Mouse (Mus musculus): ENCODE measurements around the gene Tle1.

Tle1 gene

GRCm38 (mm10) chr4:72200559-72201409 lies at the start of gene Tle1:
Gene Tle1 (minus strand): TSS chr4:72200919.
- peak; percentile 97 for DNase-seq (ENCODE audit: low read depth, low spot score)

- no peak for DNase-seq (ENCODE audit: low read depth, low spot score)
Measured at GRCm38 (mm10) chr4:72233584-72234219, 33.0 kb upstream of the Tle1 start.

- DNase-seq (ENCODE audit: low read depth, low spot score): no peak
Measured at GRCm38 (mm10) chr4:72232206-72232605, 31.5 kb upstream of the Tle1 start.

- no peak for DNase-seq (ENCODE audit: low read depth, low spot score)
Measured at GRCm38 (mm10) chr4:72230832-72231231, 30.1 kb upstream of the Tle1 start.

GRCm38 (mm10) chr4:72221629-72222028 lies 20.9 kb upstream of the Tle1 start:
- DNase-seq (ENCODE audit: low read depth, low spot score): no peak

- no peak for DNase-seq (ENCODE audit: low read depth, low spot score)
Measured at GRCm38 (mm10) chr4:72204420-72205045, 3.8 kb upstream of the Tle1 start.

GRCm38 (mm10) chr4:72201521-72201991 lies 837 bp upstream of the Tle1 start:
- no peak for DNase-seq (ENCODE audit: low read depth, low spot score)

GRCm38 (mm10) chr4:72199571-72200558 lies 854 bp downstream of the Tle1 start:
- peak; percentile 46 for DNase-seq (ENCODE audit: low read depth, low spot score)

GRCm38 (mm10) chr4:72198877-72199411 lies 1.8 kb downstream of the Tle1 start:
- DNase-seq (ENCODE audit: low read depth, low spot score): peak; percentile 79

- DNase-seq (ENCODE audit: low read depth, low spot score): no peak
Measured at GRCm38 (mm10) chr4:72197888-72198605, 2.7 kb downstream of the Tle1 start.

- no peak for DNase-seq (ENCODE audit: low read depth, low spot score)
Measured at GRCm38 (mm10) chr4:72195116-72195835, 5.4 kb downstream of the Tle1 start.

GRCm38 (mm10) chr4:72193276-72193675 lies 7.4 kb downstream of the Tle1 start:
- no peak for DNase-seq (ENCODE audit: low read depth, low spot score)

- DNase-seq (ENCODE audit: low read depth, low spot score): no peak
Measured at GRCm38 (mm10) chr4:72184476-72184875, 16.2 kb downstream of the Tle1 start.

- DNase-seq (ENCODE audit: low read depth, low spot score): no peak
Measured at GRCm38 (mm10) chr4:72182343-72182988, 18.3 kb downstream of the Tle1 start.

GRCm38 (mm10) chr4:72175943-72176342 lies 24.8 kb downstream of the Tle1 start:
- DNase-seq (ENCODE audit: low read depth, low spot score): peak; percentile 31

- DNase-seq (ENCODE audit: low read depth, low spot score): peak; percentile 51
Measured at GRCm38 (mm10) chr4:72168267-72168666, 32.5 kb downstream of the Tle1 start.

- peak; percentile 64 for DNase-seq (ENCODE audit: low read depth, low spot score)
Measured at GRCm38 (mm10) chr4:72167761-72168229, 32.9 kb downstream of the Tle1 start.

- DNase-seq (ENCODE audit: low read depth, low spot score): no peak
Measured at GRCm38 (mm10) chr4:72167171-72167570, 33.5 kb downstream of the Tle1 start.

- DNase-seq (ENCODE audit: low read depth, low spot score): no peak
Measured at GRCm38 (mm10) chr4:72166561-72166960, 34.2 kb downstream of the Tle1 start.
